Mouse (Mus musculus) E14TG2a.4 (cell line): ENCODE data around the gene Tcl1b2.
"Not testable (repeated sequence)": the region's sequence is repeated elsewhere in the genome, so short reads cannot be mapped to it uniquely, and the experiment has no call there.

ENCODE experiments used
- H3K27me3 ChIP-seq: 2 replicates; pipeline ENCODE4 v1.6.1; 2014; ENCODE audit warnings: low read length, control low read depth; ENCODE audit not compliant: insufficient read depth
- H3K36me3 ChIP-seq: 2 replicates; pipeline ENCODE4 v1.6.1; 2014; ENCODE audit warnings: low read length, control low read depth; ENCODE audit not compliant: insufficient read depth
- H3K4me1 ChIP-seq: replicated peaks from 2 replicates; pipeline ENCODE4 v1.6.1; 2014; ENCODE audit warnings: low read depth, low read length, control low read depth
- H3K4me3 ChIP-seq: replicated peaks from 2 replicates; pipeline ENCODE4 v1.5.1; 2014; ENCODE audit warnings: mild to moderate bottlenecking, low read length
- H3K9me3 ChIP-seq: 2 replicates; pipeline ENCODE4 v1.6.1; 2014; ENCODE audit warnings: low read length, control low read depth
- CTCF ChIP-seq: conservative IDR thresholded peaks from 2 replicates; pipeline ENCODE4 v1.5.1; 2014; ENCODE audit warnings: low read length

Tcl1b2 gene

DNA sequence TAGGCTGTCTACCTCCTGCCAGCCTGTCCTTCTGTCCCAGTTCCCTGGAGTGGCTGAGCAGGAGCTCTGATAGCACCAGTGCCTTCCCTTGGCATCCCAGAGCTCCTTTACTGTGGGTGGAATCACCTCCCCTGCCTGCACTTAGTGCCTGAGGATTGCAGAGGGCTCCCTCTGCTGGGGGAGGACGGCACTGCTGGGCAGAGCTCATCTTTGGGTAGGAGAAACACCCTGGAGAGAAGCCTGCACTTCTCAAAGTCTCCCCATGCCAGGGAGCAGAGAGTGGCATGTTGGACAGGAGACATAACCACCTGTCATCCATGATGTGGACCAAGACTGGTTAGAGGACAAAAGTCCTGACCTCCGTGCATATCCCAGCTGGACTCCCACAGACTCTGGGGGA is 43.2 kb downstream of the Tcl1b2 start:
- H3K4me1 ChIP-seq, H3K27me3 ChIP-seq, H3K36me3 ChIP-seq, H3K4me3 ChIP-seq: not testable (repeated sequence)
- TF ChIP-seq CTCF = peak; percentile 57
- H3K9me3 ChIP-seq = peaks cover 10% of the 10 kb centered on the region

DNA sequence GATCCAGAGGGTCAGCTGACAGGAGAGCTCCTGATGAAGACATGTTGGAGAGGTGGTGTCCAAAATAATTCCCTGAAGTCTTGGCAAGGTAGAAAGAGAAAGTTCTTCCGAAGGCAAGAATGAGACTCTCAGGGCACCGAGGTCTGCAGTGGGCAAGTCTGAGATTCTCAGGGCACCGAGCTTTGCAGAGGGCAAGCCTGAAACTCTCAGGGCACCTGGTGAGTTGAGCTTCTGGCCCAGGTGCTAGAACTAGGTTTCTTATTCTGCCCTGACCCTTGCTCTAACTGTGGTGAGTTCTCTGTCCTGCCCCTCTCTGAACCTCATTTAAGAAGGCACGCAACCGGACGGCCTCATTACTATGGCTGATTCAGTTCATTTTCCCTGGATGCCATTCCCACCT is 44.9 kb downstream of the Tcl1b2 start, which contains the start of gene Tcl1b3:
Tcl1b3 (plus strand) TSS at position 301 of the 400 bp plus-strand sequence.
- H3K36me3 ChIP-seq, H3K27me3 ChIP-seq, H3K4me3 ChIP-seq, H3K4me1 ChIP-seq: not testable (repeated sequence)
- peaks cover 10% of the 10 kb centered on the region for H3K9me3 ChIP-seq

DNA sequence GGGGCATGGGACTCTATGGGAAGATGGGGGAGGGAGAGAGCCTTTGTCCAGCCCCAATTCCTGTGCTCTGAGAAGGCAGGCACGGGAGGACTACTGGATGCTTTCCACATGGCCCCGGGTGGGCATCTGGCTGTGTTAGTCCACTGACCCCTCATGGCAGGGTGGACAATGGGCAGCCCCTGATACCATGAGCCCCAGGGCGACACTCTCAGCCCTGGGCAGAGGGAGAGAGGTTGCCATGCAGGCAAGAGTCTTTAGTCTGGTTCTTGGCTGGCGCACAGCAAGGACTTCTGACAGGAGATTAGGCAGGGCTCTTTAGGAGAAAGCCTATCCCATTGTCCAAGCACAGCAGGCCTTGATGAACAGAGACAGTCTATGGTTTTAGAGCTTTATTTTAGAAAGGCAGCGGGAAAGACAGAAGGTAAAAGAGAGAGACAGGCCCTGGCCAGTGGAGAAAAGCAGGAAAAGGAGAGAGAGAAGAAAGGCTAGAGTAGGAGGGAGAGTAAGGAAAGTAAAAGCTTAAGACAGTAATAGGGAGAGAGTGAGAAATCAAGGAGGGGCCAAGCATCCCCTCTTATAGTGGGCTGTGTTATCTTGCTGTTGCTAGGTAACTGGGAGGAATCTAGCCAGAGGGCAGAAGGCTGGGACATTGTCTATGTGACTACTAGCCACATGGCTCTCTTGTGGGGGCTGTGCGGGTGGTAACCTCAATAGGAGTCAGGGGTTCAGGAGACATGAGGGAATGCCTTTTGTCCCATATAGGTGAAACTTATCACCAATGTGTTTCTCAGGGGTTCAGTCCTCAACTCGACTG is 54.1 kb downstream of the Tcl1b2 start:
- H3K9me3 ChIP-seq, H3K4me3 ChIP-seq, H3K4me1 ChIP-seq, H3K27me3 ChIP-seq, H3K36me3 ChIP-seq: not testable (repeated sequence)

- not testable (repeated sequence) for H3K4me3 ChIP-seq, H3K36me3 ChIP-seq, H3K4me1 ChIP-seq, H3K9me3 ChIP-seq, H3K27me3 ChIP-seq
These were observed 55.8 kb downstream of the Tcl1b2 start, which contains the start of gene Tcl1b4 for GRCm38 (mm10) chr12:105201657-105202056. Gene Tcl1b4 (plus strand): TSS chr12:105201957.
